Mouse (Mus musculus) small intestine, adult 2 months (tissue): ENCODE measurements around the gene Rnf128.

ENCODE experiments used
- CTCF ChIP-seq: fragments of 200-500 bp; IDR thresholded peaks from 2 replicates; pipeline ENCODE4 v1.5.1; 2012; ENCODE audit warnings: low read depth, mild to moderate bottlenecking, control low read depth, inconsistent platforms, low read length, moderate library complexity, mixed read lengths; ENCODE audit not compliant: insufficient replicate concordance, insufficient read length; ENCODE audit errors: extremely low read depth
- POLR2A ChIP-seq: fragments of 200-500 bp; IDR thresholded peaks from 2 replicates; pipeline ENCODE4 v1.6.1; 2012; ENCODE audit warnings: low read depth, mild to moderate bottlenecking, control low read depth, inconsistent platforms, low read length, moderate library complexity

DNA sequence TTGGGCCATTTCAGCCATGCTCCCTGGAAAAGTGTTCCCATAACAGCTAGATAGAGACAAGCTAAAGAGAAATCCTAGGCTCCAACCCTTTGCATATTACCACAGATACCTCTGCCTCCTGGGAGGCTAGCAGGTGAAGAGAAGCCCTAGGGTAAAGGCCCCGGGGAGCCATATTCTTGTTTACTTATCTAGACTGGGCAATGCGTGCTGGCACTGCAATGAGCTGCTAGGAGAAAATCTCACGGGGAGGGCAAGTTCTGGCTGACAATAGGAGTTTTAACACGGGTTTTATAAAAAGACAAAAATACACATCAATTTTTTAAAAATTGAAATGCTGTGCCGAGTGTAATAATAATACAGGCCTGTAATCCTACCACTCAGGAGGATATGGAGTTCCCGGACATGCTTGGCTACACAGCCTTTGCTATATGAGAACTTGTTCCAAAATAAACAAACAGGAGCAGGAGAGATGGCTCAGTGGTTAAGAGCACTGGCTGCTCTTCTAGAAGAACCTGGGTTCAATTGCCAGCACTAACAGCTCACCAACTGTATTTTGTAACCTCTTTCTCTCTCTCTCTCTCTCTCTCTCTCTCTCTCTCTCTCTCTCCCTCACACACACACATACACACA, 15.6 kb downstream of the Rnf128 start:
- no peak for TF ChIP-seq CTCF
- TF ChIP-seq POLR2A, result no peak
